Mouse (Mus musculus) heart, postnatal 14 days (tissue): ENCODE results near the gene Cd47. TPM values are rescaled to one million over a fixed set of nuclear protein-coding genes. Genes with fewer than 3 reads are reported as not detected.
A peak's percentile ranks its signal among the peaks of the same experiment; 100 is the strongest.
"Not testable (repeated sequence)": the region's sequence is repeated elsewhere in the genome, so short reads cannot be mapped to it uniquely, and the experiment has no call there.

Source experiments
- DNase-seq, 2 experiments: peaks; one replicate each; pipeline ENCODE4 v3.0.0; 2021 to 2022
- intact Hi-C: fragments of 180-260 bp; cut with DNase I; formaldehyde crosslinking; loops from one replicate; pipeline ENCODE4 v1.15.1; 2025
- total RNA-seq, 2 experiments: library from RNA; stranded (reverse); gene quantifications; 2 replicates each; pipeline ENCODE4 v1.2.3; 2021

Cd47 gene
- total RNA-seq, 2 experiments from 2014 or later, result 67.1 to 71.3 TPM

DNA sequence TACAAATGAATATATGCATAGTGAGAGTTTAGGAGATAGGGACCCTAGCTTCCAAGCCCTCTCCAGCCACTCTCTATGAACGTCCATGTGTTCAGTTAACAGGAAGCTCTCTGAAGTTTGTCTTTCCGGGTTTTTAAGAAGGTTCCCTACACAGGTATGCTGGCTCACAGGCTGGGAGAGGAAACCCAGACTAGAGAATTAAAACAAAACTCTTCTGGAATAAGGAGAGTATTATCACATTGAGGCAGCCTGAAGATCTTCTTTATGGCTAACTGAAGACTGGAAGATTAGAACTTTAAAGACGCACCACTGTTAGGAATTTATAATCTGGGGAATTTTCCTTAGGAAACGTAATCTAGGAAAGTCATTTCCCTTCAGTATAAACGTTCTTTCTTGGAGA is 17.8 kb downstream of the Cd47 start:
- intact Hi-C loops, result no loop called here
- no peak for DNase-seq

DNA sequence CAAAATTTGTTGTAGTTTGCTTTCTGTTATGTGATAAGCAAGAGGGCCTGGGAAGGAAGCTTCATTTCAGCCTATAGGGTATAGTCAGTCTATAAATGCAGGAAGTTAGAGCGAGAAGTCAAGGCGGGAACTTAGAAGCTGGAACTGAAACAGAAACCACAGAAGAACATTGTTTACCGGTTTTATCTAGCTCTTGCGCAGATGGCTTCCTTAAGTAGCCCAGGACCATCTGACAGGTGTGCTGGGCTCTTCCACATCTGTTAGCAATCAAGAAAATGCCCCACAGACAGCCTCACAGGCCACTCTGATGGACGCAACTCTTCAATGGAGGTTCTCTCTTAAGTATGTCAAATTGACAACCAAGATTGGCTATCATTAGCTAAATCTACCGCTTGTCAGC is 18.3 kb downstream of the Cd47 start:
- intact Hi-C loops, result no loop called here
- DNase-seq, result no peak

DNA sequence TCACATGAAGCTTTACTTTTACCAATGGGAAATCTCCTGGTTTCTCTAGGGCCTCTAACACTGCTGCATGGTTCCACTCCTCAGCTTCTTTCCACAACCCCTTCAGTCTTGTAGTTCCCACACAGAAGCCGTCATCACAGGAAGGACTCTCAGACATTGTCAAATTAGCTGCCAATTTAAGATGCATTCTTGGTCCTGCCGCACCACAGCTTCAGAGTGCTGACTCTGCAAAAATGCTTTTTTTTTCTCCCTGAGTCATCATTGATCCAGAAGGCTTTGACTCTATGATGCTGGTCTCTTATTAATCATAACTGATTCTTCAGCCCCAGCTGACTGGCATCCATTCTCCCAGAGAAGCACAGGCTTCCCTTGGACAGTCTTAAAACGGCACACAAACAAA is 19.2 kb downstream of the Cd47 start:
- intact Hi-C loops, result no loop called here

GRCm38 (mm10) chr16:49830911-49831310 is 30.6 kb downstream of the Cd47 start:
- intact Hi-C loops, result not testable (repeated sequence)

More for the DNA sequence above, 19.2 kb downstream of the Cd47 start:
- DNase-seq, result no peak

DNA sequence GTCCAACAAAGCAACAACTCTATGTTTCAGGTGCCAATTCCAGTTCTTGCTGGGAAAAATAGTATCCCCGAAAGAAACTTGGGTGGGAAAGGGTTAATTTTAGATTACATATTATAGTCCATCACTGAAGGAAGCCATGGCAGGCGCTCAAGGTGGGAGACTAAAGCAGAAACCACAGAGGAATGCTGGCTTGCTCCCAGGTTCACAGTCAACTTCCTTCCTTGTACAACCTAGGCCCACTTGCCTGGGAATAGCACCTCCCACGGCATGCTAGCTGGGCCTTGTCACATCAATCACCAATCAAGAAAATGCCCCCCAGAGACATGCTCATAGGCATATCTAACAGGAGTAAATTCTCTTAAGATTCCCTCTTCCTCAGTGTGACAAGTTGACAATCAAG is 32.0 kb downstream of the Cd47 start:
- intact Hi-C loops, result no loop called here
- DNase-seq, result no peak

More at GRCm38 (mm10) chr16:49830911-49831310, 30.6 kb downstream of the Cd47 start:
- not testable (repeated sequence) for DNase-seq

DNA sequence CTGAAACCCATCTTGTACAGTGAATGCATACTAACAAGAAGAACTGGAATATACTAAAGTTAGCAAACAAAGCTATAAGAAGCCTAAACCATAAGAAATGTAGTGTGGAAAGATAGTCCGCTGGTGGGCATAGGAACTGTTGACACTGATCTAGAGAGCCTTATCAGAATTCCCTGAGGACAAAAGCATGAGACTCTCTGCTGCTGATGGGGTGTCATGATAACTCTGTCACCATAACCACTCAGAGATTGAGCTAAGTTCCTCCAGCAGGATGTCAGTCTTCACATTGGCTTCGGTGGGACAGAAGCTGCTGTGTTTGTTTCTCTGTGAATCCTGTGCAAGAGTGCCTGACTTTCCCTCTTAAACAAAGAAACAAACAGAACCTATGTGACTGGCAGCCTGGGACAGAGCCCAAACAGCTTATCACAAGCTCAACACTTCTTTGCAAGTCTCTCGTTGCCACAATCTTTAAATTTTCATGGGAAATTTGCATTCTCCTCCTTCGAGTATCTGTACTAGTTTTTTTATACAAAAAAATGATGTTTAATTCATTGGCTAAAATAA is 33.9 kb downstream of the Cd47 start:
- intact Hi-C loops, result no loop called here
- DNase-seq, result no peak

GRCm38 (mm10) chr16:49836634-49837164 is 36.4 kb downstream of the Cd47 start:
- intact Hi-C loops, result no loop called here
- DNase-seq, result no peak

- intact Hi-C loops, result no loop called here
Observed at GRCm38 (mm10) chr16:49838923-49839322, 38.6 kb downstream of the Cd47 start.

DNA sequence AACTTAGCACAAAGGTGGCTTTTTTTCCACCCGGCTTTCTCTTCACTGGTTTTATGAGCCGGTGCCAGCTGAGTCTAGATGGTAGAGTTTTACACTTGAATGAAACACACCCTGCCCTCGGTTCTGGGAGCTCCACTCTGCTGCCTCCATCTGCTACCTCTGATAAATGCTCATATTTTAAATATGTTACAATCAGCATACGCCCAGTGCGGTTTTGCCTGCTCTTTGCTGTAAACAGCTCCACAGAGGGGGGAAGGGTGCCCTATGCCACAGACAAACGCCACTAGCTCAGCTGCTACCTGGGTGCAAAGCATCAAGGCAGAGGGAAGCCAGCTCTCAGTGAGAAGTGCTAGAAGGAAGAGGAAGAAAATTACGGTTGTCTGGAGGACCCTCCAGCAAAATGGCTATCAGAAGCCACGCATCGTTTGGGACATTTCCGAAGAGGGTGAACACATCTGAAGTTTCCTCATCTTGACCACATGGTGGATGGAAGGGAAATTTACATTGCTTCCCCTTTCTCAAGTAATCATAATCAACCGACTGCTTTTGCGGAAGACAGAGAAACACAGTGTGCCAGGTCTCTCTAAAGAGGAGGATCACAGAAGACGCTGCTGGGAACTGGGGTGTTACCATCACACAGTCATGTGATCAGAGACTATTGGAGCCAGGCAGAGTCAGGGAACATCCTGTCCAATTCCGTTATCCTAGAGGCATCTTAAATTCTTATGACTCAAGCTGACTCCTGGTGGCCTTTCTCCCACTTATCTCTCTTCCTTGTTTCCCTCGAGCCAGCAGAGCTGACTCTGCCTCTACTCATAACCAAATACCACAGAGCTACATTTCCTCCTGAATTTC is 39.6 kb downstream of the Cd47 start:
- no peak for DNase-seq
- intact Hi-C loops, result no loop called here

More at GRCm38 (mm10) chr16:49838923-49839322, 38.6 kb downstream of the Cd47 start:
- DNase-seq, result no peak

GRCm38 (mm10) chr16:49843723-49844122 is 43.4 kb downstream of the Cd47 start:
- DNase-seq, result no peak
- intact Hi-C loops, result no loop called here

DNA sequence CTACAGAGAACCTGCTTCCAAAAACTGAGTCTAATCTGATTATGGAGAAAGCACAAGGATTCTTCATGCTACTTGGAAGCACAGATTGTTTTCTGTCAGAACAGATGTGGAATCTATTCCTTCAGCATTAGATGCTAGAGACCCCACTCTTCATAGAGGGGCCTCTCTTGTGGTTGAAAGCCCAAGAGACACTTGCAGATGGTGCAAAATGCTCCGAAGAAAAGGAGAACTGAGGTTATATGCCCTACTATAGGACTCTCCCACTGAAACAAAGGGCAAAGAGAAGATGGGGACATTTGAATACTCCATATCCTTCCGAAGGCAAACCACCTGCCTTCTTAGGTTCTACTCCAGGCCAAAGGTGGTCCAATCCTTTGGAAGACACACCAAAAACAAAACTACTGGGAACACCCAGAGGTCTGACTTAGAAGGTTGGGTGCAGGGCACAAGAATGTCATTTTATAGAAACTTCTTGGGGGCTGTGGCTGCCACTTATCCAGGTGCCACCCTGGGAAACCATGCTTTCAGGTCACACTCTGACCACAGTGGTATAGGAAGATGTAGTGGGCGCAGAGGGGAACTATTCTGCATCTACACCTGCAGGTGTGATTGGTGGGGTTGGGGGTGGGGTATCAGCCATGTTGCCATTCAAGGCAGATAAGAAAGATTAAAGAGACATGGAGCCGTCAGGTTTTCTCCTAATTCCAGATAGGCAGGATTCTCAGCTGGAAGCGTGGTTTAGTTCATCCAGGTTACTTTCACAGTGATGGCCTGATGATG is 47.1 kb downstream of the Cd47 start:
- intact Hi-C loops, result no loop called here
- DNase-seq, result no peak

DNA sequence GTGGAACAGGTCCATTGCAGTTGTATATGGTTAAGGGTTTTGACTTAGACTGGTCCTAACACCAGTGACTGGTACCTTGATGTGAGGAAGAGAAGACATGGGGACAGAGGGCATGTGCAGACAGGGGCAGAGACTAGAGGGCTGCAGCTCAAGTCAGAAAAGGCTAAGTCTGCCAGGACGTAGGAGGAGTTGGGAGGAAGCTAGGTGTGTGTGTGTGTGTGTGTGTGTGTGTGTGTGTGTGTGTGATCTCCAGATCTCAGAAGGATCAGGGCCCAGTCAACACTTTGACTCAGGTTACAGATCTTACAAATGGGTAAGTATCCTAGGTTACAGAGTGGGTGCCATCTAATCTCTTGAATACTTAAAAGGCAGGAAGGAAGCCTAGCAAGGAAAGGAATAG is 48.3 kb downstream of the Cd47 start:
- intact Hi-C loops, result no loop called here
- no peak for DNase-seq

GRCm38 (mm10) chr16:49852940-49853339 is 52.6 kb downstream of the Cd47 start:
- intact Hi-C loops, result loop anchor here (5.0 kb wide), 1 partner anchor 51 kb away; the partner anchor contains the start of gene Cd47
- DNase-seq, result no peak

GRCm38 (mm10) chr16:49853633-49854032 is 53.3 kb downstream of the Cd47 start:
- intact Hi-C loops, result loop anchor here (5.0 kb wide), 1 partner anchor 51 kb away; the partner anchor contains the start of gene Cd47
- no peak for DNase-seq

DNA sequence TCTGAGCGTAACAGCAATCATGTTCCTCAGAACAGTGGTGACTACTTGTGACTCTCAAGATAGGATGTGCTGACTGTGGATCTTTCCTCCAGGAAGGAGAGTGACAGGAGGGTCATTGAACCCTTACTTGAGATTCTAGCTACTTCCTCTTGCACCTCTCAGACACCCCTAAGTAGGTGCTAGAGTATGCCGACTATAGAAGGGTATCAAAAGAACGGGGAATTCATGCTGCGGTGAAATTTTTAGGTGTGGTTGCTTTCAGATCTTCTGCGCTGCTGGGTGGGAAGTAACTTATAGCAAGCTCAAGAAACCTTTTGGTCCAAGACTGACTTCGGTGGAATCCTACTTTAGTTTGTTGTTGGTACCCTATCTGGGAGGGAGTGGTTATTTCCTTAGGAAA is 53.9 kb downstream of the Cd47 start:
- intact Hi-C loops, result loop anchor here (5.0 kb wide), 1 partner anchor 52 kb away; the partner anchor contains the start of gene Cd47
- DNase-seq, result no peak

DNA sequence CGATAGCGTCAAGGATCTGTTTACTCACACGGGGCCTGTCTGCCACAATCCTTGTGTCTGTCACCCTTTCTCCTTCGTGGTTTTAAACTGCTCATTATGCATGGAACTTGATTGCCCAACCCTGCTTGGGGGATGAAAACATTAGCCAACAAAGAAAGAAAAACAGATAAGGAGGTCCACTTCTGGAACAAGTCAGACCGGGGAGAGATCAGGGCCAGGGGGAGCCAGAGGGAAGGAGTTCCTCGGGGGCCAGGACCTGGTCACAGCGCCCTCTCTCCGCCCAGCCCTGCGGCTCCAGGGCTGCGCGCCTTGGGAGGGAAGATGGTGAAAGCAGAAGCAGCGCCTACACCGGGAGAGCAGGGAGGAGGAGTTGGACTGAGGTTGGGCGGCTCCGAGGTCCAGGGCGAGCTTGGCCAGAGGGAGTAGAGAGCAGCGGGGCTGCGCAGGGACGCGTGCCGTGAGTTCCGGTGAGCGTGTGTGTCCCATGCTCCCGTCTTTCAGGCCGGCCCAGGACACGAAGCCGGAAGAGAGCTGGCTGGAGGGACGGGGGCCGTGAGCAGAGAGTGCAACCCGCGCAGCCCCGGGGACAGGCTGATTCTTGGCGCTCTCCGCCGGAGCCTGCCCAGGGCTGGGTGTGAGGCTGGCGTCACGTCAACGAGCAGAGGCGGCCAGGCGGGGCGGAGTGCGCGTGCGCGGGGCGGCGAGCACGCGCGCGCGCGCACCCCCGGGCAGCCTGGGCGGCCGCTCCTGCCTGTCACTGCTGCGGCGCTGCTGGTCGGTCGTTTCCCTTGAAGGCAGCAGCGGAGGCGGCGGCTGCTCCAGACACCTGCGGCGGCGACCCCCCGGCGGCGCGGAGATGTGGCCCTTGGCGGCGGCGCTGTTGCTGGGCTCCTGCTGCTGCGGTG is 54.9 kb downstream of the Cd47 start:
- peak; percentile 94 to 97 for DNase-seq
- intact Hi-C loops, result loop anchor here (5.0 kb wide), 6 partner anchors 52 to 333 kb away; partner anchors contain the start of genes Cd47 and Ift57

- intact Hi-C loops, result loop anchor here (1.0 to 5.0 kb wide), 6 partner anchors 51 to 334 kb away; partner anchors contain the start of gene Ift57
- DNase-seq, result no peak
Observed at GRCm38 (mm10) chr16:49855836-49856503, 55.6 kb downstream of the Cd47 start.

- DNase-seq, result no peak
- intact Hi-C loops, result loop anchor here (1.0 to 5.0 kb wide), 6 partner anchors 51 to 334 kb away; partner anchors contain the start of gene Ift57
Observed at GRCm38 (mm10) chr16:49856661-49857060, 56.3 kb downstream of the Cd47 start.
